Mouse (Mus musculus) stomach, embryonic 16.5 days (tissue): ENCODE measurements around the gene Bank1. TPM values are rescaled to one million over a fixed set of nuclear protein-coding genes. Genes with fewer than 3 reads are reported as not detected.

Experiments used
- ATAC-seq: fragments of 200-750 bp; cut with Nextera tagmentation; 2 replicates; pipeline ENCODE4 v1.8.0; 2017; ENCODE audit warnings: moderate number of reproducible peaks, moderate TSS enrichment; ENCODE audit not compliant: insufficient read depth, low FRiP score
- H3K27ac ChIP-seq: fragments of 300-500 bp; sonication (generic); 2 replicates; pipeline ENCODE4 v1.5.1; 2014; ENCODE audit warnings: low read length
- H3K27me3 ChIP-seq: fragments of 300-500 bp; sonication (generic); 2 replicates; pipeline ENCODE4 v1.6.1; 2014; ENCODE audit warnings: low read length, control low read depth, mixed read lengths; ENCODE audit not compliant: control insufficient read depth, insufficient read depth
- H3K36me3 ChIP-seq: fragments of 300-500 bp; sonication (generic); 2 replicates; pipeline ENCODE4 v1.6.1; 2014; ENCODE audit warnings: low read length; ENCODE audit not compliant: control insufficient read depth, insufficient read depth
- H3K4me1 ChIP-seq: fragments of 300-500 bp; sonication (generic); 2 replicates; pipeline ENCODE4 v1.6.1; 2014; ENCODE audit warnings: low read length, control low read depth, mixed read lengths; ENCODE audit not compliant: control insufficient read depth, insufficient read depth
- H3K4me2 ChIP-seq: fragments of 300-500 bp; sonication (generic); 2 replicates; pipeline ENCODE4 v1.6.1; 2014; ENCODE audit warnings: low read depth, low read length, mixed read lengths
- H3K4me3 ChIP-seq: fragments of 300-500 bp; sonication (generic); replicated peaks from 2 replicates; pipeline ENCODE4 v1.5.1; 2014; ENCODE audit warnings: mild to moderate bottlenecking, low read length
- H3K9ac ChIP-seq: fragments of 300-500 bp; sonication (generic); 2 replicates; pipeline ENCODE4 v1.6.1; 2014; ENCODE audit warnings: low read length
- H3K9me3 ChIP-seq: fragments of 300-500 bp; sonication (generic); replicated peaks from 2 replicates; pipeline ENCODE4 v1.6.1; 2016; ENCODE audit warnings: low read length, control low read depth; ENCODE audit not compliant: control insufficient read depth
- WGBS: fragments of 180-500 bp; shearing (Covaris S2); extraction: QIAGEN DNeasy Blood & Tissue Kit; methylation state at CpG from one replicate; pipeline ENCODE4 v1.1.7; 2014; 5-methylcytosine and 5-hydroxymethylcytosine counted together
- polyA plus RNA-seq: library from polyadenylated mRNA; unstranded; fragments of >200 nt; fragmentation: Nextera tagmentation; extraction: Ambion mirVana; gene quantifications from 2 replicates; pipeline ENCODE4 v1.2.1, GENCODE M21; 2015

Bank1 gene
- polyA plus RNA-seq, 1 experiment from 2014 or later = 1.7 TPM

DNA sequence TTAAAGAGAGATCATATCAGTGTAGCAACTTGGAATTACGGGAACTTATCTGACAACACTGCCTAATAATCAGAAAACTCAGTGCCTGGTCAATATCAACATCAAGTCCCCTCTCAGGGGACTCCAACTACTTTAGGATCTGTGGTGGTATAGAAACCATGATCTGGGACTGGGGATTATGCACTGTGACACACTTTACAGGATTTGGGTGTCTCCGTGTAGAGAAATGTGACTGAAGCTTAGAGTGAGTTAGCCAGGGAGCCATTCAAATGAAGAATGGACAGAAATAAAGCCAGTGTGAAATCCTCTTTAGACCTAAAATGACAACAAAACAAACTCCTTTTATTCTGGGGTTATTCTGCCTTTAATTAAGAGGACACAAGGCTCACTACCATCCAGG, 167.8 kb downstream of the Bank1 start:
- Histone ChIP-seq H3K9me3 (no peaks in the 10 kb centered on the region), H3K27ac (no peak overlapping the region), H3K9ac (no peak overlapping the region), H3K4me2 (no peak overlapping the region), H3K27me3 (no peaks in the 10 kb centered on the region), H3K4me1 (no peaks in the 10 kb centered on the region), H3K36me3 (no peaks in the 10 kb centered on the region), H3K4me3 (no peak overlapping the region)
- 78% methylated on average over 2 of the region's 2 CpGs for WGBS
- ATAC-seq = no peak

DNA sequence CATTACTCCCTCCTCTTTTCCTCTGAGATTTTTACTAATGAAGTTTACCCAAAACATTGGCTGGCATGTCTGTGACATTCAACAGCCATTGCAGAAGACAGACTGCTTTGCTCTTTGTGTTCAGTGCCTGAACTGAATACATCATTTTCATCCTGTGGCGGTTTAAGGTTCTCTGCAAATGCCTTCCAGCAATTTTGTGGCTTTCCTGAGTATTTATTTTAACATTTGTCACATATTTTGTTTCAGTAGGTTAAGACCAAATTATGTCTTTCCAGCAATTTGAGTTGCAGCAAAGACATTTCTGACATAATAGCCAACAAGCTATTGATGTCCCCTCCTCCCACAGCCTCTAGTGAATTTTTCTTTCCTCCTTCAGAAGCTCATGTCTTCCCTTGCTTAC, 170.3 kb downstream of the Bank1 start:
- H3K4me1 ChIP-seq = no peaks in the 10 kb centered on the region
- no peak overlapping the region for H3K9ac ChIP-seq
- H3K9me3 ChIP-seq = no peaks in the 10 kb centered on the region
- H3K4me2 ChIP-seq = no peak overlapping the region
- 51% methylated on average over 1 of the region's 1 CpGs for WGBS
- ATAC-seq = no peak
- no peaks in the 10 kb centered on the region for H3K36me3 ChIP-seq
- H3K27me3 ChIP-seq = no peaks in the 10 kb centered on the region
- H3K27ac ChIP-seq = no peak overlapping the region
- H3K4me3 ChIP-seq = no peak overlapping the region

DNA sequence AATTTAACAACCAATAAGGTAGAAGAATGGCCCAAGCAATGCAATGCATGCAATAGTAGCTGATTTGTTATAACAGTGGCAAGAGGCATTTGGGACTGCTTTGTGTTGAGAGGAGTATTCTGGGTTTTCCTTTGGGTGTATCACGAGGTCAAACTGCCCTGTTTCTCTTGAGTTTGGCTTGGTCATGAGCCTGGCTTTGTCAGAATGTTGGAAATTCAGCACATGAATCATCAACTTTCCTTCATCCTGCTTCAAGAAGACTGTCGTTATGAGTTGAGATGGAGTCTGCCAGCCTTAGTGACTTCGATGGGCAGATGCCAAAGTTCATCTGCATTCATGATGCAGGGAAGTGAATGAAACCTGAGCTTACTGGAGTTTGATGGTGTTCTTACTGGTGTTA, 175.0 kb downstream of the Bank1 start:
- Histone ChIP-seq H3K4me1 (no peaks in the 10 kb centered on the region), H3K9ac (no peak overlapping the region), H3K27me3 (no peaks in the 10 kb centered on the region), H3K27ac (no peak overlapping the region), H3K9me3 (no peaks in the 10 kb centered on the region), H3K4me2 (no peak overlapping the region), H3K4me3 (no peak overlapping the region), H3K36me3 (no peaks in the 10 kb centered on the region)
- 77% methylated on average over 3 of the region's 3 CpGs for WGBS
- ATAC-seq = no peak

DNA sequence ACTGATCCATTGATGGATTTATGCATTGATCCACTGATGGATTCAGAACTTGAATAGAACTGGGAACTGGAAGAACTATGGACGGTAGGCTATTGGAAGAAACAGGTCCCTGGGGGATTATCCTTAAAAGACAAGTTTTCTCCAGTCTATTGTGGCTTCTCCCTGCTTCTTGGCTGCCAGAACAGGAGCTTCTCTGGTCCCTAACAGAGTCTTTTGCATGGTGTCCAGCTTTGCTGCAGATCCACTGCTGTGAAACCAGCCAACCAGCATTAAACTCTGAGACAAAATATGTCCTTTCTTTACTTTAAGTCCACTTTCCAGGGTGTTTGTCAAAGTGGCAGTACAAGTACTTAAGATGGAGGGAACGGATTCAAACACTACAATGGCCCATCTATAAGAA, 178.7 kb downstream of the Bank1 start:
- H3K27me3 ChIP-seq = no peaks in the 10 kb centered on the region
- H3K27ac ChIP-seq = no peak overlapping the region
- no peak overlapping the region for H3K9ac ChIP-seq
- no peaks in the 10 kb centered on the region for H3K9me3 ChIP-seq
- no peaks in the 10 kb centered on the region for H3K36me3 ChIP-seq
- H3K4me2 ChIP-seq = no peak overlapping the region
- ATAC-seq = no peak
- no peaks in the 10 kb centered on the region for H3K4me1 ChIP-seq
- WGBS = 85% methylated on average over 2 of the region's 2 CpGs
- H3K4me3 ChIP-seq = no peak overlapping the region

DNA sequence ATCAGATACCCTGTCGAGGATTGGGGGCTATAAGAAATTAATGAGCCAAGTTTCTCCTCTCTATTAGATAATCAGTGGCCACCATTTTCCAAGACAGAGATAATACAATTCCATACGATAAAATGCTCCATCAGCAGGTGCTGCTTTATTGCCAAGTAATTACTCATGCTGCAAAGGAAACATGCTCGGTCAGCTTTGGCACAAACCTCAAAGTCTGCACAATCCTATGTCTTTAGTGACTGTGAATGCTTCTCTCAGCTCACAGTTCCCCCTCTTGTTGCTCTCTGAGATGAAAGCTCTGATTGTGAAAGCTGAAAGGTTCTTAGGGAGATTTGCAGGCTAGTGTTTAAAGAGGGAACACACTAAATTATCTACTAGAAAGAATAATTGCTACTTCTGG, 193.9 kb downstream of the Bank1 start:
- ATAC-seq = no peak

DNA sequence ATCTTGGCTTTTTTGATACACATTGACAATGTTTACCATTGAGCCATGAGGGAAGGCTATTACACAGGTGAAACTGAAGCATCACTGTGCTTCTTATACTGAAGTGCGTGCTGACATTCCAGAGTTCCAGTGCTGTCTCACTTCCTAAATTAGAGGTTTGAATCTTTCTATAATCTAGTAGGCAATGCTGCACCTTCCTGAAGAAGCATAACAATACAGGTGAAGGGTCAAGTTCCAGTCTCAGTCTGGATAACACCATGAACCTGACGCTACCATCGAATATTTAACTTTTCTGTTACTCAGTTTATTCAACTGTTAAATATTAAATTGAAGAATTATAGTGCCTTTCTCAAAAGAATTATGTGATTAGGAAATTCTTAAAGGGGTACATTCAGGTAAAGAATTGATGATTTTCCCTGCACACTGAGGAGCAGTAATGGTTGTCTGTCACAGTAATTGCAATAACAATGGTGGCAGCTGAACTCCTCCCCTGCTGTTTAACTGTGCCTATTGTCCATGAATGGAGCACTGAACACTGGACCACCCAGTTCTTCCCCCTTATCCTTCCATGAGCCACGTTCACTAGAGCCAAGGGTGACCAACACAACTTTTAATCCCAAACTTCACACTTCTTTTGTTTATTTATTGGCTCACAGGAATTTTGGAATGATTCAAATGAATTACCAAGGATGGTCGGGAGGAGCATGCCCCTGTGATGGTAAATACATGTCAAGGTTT, 210.2 kb downstream of the Bank1 start:
- H3K27ac ChIP-seq = no peak overlapping the region

More for the DNA sequence above, 193.9 kb downstream of the Bank1 start:
- H3K9ac ChIP-seq = no peak overlapping the region
- WGBS = 54% methylated on average over 3 of the region's 3 CpGs
- no peak overlapping the region for H3K4me3 ChIP-seq
- H3K4me2 ChIP-seq = no peak overlapping the region
- no peaks in the 10 kb centered on the region for H3K4me1 ChIP-seq
- no peaks in the 10 kb centered on the region for H3K27me3 ChIP-seq
- no peaks in the 10 kb centered on the region for H3K36me3 ChIP-seq
- no peaks in the 10 kb centered on the region for H3K9me3 ChIP-seq
- no peak overlapping the region for H3K27ac ChIP-seq

DNA sequence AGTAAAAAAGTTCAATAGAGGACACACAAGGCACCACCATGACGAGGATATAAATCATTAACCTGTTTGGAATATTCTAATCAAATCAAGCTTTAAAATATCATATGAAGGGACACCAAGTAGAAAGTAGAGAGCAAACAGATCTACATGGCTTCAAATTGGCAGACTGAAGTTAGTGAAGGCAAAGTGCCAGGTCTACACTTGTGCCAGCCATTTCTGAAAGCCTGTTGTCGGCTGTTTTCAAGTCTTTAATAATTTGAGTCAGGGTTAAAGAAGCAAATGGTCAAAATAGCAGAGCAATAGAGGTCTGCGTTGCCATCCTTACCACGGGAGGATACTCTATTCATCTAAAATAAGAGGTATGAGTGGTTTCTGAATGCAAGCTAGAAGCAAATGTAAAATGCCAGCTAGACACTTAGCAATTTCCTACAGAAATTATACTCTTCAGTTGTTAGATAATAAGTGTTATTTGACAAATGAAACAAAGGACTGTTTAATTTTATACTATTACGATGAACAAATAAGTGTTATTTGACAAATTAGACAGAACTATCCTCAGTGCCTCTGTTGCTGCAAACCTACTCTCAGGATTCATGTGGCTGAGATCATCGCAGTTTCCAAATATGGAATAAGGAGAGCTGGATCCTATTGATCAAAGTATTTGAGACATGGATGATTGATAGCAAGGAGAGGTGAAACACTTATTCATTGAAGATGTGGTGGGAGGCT, 216.3 kb downstream of the Bank1 start:
- no peak for ATAC-seq
- no peak overlapping the region for H3K27ac ChIP-seq
- no peak overlapping the region for H3K4me2 ChIP-seq
- H3K9me3 ChIP-seq = no peaks in the 10 kb centered on the region
- WGBS = 86% methylated on average over 6 of the region's 6 CpGs
- H3K4me3 ChIP-seq = no peak overlapping the region
- H3K9ac ChIP-seq = no peak overlapping the region
- H3K27me3 ChIP-seq = no peaks in the 10 kb centered on the region
- no peaks in the 10 kb centered on the region for H3K36me3 ChIP-seq
- H3K4me1 ChIP-seq = no peaks in the 10 kb centered on the region

More for the DNA sequence above, 210.2 kb downstream of the Bank1 start:
- no peaks in the 10 kb centered on the region for H3K4me1 ChIP-seq
- no peak overlapping the region for H3K4me3 ChIP-seq
- H3K9ac ChIP-seq = no peak overlapping the region
- WGBS = 70% methylated on average over 5 of the region's 5 CpGs
- H3K9me3 ChIP-seq = no peaks in the 10 kb centered on the region
- no peaks in the 10 kb centered on the region for H3K36me3 ChIP-seq
- H3K4me2 ChIP-seq = no peak overlapping the region
- no peak for ATAC-seq
- no peaks in the 10 kb centered on the region for H3K27me3 ChIP-seq

DNA sequence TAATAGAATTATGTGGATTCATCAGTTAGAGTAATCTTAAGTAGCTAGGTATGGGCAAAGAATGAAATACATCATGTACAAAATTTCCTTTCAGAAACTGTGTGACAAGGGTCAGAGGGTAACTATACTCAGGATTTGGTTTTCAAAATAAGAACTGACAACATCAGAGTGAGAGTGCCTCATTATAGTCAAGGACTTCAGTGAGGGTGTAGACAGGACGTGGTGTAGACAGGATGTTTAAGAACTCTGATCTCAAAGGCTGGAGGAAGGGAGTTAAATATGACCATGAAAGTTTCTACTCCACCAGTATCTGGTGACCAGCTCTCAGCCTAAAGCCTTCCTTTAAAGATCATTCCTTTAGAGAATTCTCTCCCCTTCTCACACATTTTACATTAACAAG, 219.4 kb downstream of the Bank1 start:
- H3K27ac ChIP-seq = no peak overlapping the region
- H3K4me2 ChIP-seq = no peak overlapping the region
- 39% methylated on average over 1 of the region's 1 CpGs for WGBS
- H3K9me3 ChIP-seq = no peaks in the 10 kb centered on the region
- no peaks in the 10 kb centered on the region for H3K4me1 ChIP-seq
- no peaks in the 10 kb centered on the region for H3K36me3 ChIP-seq
- no peak for ATAC-seq
- no peak overlapping the region for H3K9ac ChIP-seq
- H3K4me3 ChIP-seq = no peak overlapping the region
- no peaks in the 10 kb centered on the region for H3K27me3 ChIP-seq

DNA sequence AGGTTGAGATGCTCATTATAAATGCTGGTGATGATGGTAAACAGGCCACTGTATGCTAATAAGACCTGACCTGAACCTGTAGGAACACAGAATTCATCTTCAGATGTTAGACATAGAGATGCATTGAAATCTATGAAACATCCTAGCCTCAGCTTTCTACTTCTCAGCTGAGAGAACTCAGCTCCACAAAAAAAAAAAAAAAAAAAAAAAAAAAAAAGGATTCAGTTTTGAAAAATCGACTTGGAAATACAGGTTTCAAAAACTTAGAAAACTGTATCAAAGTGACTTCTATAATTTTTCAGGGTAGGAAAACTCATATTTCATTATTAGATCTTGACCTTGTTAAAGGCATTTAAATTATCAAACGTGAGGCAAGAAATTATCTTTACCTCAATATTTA, 222.5 kb downstream of the Bank1 start:
- Histone ChIP-seq H3K4me1 (no peaks in the 10 kb centered on the region), H3K27me3 (no peaks in the 10 kb centered on the region), H3K36me3 (no peaks in the 10 kb centered on the region), H3K4me3 (no peak overlapping the region), H3K9me3 (no peaks in the 10 kb centered on the region), H3K9ac (no peak overlapping the region), H3K27ac (no peak overlapping the region), H3K4me2 (no peak overlapping the region)
- WGBS = 87% methylated on average over 2 of the region's 2 CpGs
- ATAC-seq = no peak
